Comparison of ENCODE assay signal across 9 mouse cellular contexts in genomic region chr15:7443396-7444315, GRCm38 (mm10). TPM values are rescaled to one million over a fixed set of nuclear protein-coding genes. Genes with fewer than 3 reads are reported as not detected.
DNase-seq lines count a peak whose midpoint lies in the region; ATAC-seq lines count a peak whose summit lies in the region.
"Had no signal": no experiment of that assay in that cellular context is flagged by ENCODE, and none has a peak within 500 bp of the region (broad histone marks: within the 10 kb centered on the region; RNA-seq: fewer than 3 reads in every experiment).

No protein-coding gene starts in this region.

- no peaks in the 10 kb centered on the region for H3K27me3 ChIP-seq in heart, embryonic 10.5 days (ENCODE audit: insufficient read depth, poor library complexity, severe bottlenecking)
- no peaks in the 10 kb centered on the region for H3K27me3 ChIP-seq in hindbrain, embryonic 16.5 days (replicated peaks; ENCODE audit: control insufficient read depth, insufficient read depth, low read length)

- H3K9ac ChIP-seq in hindbrain, embryonic 16.5 days (ENCODE audit: low read depth, low read length): no peak overlapping the region

- peak; percentile 34 to 51 for DNase-seq in heart, postnatal 10 days
- DNase-seq in heart, embryonic 10.5 days (ENCODE audit: low spot score): no peak
- DNase-seq in right cerebral cortex, adult 18-20 months: peak; percentile 6
- DNase-seq in right cerebral cortex, postnatal 25 days: no peak
- DNase-seq in right cerebral cortex, postnatal 14 days: peak; percentile 10
- no peak for DNase-seq in thymus, postnatal 10 days (ENCODE audit: low spot score in 2 of 2)
- no peak for DNase-seq in ovary, adult 18-20 months (ENCODE audit: low spot score)

- peak; percentile 86 for ATAC-seq in hindbrain, embryonic 16.5 days

- no peak overlapping the region for H3K27ac ChIP-seq in heart, embryonic 10.5 days
- H3K27ac ChIP-seq in hindbrain, embryonic 16.5 days (ENCODE audit: low read depth, low read length): no peak overlapping the region

- no peak overlapping the region for H3K4me2 ChIP-seq in hindbrain, embryonic 16.5 days (ENCODE audit: low read length)

- H3K36me3 ChIP-seq in heart, embryonic 10.5 days: no peaks in the 10 kb centered on the region
- H3K36me3 ChIP-seq in hindbrain, embryonic 16.5 days (ENCODE audit: control insufficient read depth, insufficient read depth, low read length): no peaks in the 10 kb centered on the region

- H3K9me3 ChIP-seq in heart, embryonic 10.5 days: no peaks in the 10 kb centered on the region
- H3K9me3 ChIP-seq in hindbrain, embryonic 16.5 days (ENCODE audit: control insufficient read depth, low read length): no peaks in the 10 kb centered on the region

- no peak overlapping the region for H3K4me3 ChIP-seq in heart, embryonic 10.5 days
- H3K4me3 ChIP-seq in hindbrain, embryonic 16.5 days (ENCODE audit: low read length): no peak overlapping the region
- H3K4me3 ChIP-seq: myocyte had no signal

- H3K4me1 ChIP-seq in heart, embryonic 10.5 days: peaks cover 9% of the 10 kb centered on the region; the same call in 1 of the 2 replicates
- H3K4me1 ChIP-seq in hindbrain, embryonic 16.5 days (ENCODE audit: control insufficient read depth, insufficient read depth, low read depth, low read length): no peaks in the 10 kb centered on the region

- intact Hi-C loops in heart, postnatal 10 days (cut with DNase I): loop anchor here (2.0 to 10.0 kb wide), 5 partner anchors 179 to 601 kb away; no protein-coding TSS in a partner anchor

- 66% methylated on average over 17 of the region's 17 CpGs for WGBS in heart, embryonic 10.5 days
- WGBS in hindbrain, embryonic 16.5 days: 71% methylated on average over 17 of the region's 17 CpGs

RNA-seq across cellular contexts. Expression of gene Egflam, which starts 45.5 kb away (rescaled TPM):
- 10 to 100 TPM; 15.4 to 16.6 TPM for total RNA-seq in heart, postnatal 10 days (2021)
- polyA plus RNA-seq in heart, embryonic 10.5 days (2016; fragmentation: Nextera tagmentation; extraction: Ambion mirVana): 7.0 and 8.5 TPM in 2 replicates
- polyA plus RNA-seq in hindbrain, embryonic 16.5 days (2015; fragmentation: Nextera tagmentation; extraction: Ambion mirVana): 11.3 and 14.1 TPM in 2 replicates

Comparison
In these comparisons a context has a peak if more than half of its experiments do, and no peak if none do; other contexts are left out.
1. DNase-seq: peak in heart, postnatal 10 days (2 of 2), right cerebral cortex, adult 18-20 months (single experiment) and right cerebral cortex, postnatal 14 days (single experiment); none in heart, embryonic 10.5 days (single experiment), right cerebral cortex, postnatal 25 days (single experiment), thymus, postnatal 10 days (0 of 2) and ovary, adult 18-20 months (single experiment).